Mouse (Mus musculus) urinary bladder, postnatal 36 days (tissue): ENCODE results near the gene Akap8.

Experiments
- DNase-seq, 2 experiments: peaks; one replicate each; pipeline ENCODE4 v3.0.0; 2022; ENCODE audit warnings: low spot score in 2 of 2, mixed read lengths in 1 of 2

Gene Akap8

DNA sequence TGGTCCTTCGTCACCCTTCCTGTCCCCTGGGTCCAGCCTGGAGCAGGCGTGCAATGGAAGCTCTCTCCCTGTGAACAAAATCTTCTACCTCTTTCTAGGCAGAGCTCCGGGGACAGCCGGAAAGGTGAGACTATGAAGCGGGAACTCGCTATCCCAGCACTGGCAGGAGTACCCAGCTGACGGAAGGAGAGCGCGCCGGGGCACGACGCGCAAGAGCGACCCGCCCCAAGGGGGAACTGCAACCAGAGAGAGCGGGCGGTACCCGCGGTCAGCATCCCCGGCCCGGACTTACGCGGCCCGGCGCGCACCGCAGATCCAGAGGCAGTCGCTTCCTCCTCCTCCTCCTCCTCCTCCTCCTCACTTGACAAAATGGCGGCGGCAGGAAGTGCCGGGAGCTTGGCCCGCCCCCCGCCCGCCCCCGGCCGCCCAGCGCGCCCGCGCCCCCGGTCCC, 37.2 kb downstream of the Akap8 start:
- DNase-seq, result peak; percentile 47 to 51

DNA sequence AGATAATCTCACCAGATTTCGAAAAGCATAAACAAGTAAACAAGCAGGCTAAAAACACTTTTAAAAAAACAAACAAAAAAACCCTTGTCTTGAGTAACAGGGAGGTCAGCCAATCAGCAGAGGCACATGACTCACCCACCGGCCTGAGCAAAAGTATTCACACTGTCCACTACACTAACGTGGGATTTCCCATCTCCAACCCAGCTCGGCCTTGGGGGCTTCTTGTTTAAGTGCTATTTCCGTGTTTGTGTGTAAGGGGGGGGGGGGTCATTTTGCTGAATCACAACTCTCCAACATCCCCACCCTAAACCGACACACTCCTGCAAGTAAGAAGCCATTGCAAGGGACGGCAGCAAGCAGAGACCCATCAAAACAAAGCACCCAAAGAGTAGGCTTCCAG, 37.7 kb downstream of the Akap8 start:
- DNase-seq, result peak; percentile 16 to 22

DNA sequence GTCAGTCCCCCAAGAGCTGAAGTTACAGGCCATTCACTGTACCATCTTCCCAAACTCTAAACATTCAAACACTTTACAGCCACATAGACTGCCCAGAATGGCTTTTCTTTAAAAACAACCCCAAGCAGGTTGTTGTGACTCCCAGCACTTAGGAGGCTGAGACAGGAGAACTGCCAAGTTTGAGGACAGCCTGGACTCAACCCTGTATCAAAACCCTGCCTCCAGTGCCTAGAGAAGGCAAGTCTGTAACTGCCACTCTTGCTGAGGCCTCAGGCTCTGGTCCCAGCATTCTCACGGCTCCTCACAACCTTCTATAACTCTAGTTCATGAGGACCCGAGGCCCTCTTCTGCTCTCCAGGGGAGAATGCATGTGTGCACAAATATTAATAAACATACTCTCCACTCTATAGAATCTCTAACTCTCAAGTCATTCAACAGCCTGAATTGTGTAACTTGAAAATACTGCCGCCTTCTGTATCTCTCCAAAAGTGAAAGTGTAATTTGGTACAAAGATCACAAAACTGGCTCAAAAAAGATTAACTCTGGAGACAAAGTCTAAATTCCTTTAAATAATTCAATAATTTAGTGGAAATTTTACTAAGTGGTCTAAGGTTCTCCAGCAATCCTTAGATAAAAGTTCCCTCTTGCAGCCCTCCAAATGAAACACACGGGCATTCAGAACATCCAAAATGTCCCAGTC, 39.3 kb downstream of the Akap8 start:
- no peak for DNase-seq

DNA sequence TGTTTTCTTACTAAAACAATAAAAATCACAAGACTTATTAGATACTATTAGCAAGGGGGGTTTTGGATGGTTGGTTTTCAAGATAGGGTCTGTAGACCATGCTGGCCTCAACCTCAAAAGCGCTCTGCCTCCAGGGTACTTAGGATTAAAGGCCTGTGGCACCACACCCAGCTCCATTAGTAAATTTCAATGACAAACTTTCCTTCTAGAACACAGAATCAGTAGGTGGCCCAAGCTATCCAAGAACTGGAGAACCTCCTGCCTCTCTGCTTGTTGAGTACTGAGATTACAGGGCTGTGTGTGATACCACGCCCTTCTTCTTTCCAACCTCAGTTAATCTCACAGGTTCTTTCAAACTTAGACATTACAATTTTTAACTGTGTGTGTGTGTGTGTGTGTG, 39.9 kb downstream of the Akap8 start:
- DNase-seq, result no peak

DNA sequence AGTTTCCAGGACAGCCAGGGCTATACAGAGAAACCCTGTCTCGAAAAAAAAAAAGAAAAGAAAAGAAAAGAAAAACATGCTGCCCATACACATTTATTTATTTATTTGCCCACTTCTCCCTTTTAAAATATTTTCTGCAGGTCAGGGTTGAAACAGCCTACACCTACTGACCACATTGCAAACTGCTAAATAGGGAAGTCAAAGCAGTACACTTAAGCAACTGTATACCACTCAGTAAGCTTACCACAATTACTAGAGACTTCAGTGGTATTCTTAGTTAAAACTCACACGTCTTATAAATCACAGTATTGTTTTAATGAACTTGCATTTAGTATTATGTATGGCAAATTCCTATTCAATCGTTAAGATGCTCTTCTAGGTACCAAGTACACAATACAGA, 40.5 kb downstream of the Akap8 start:
- DNase-seq, result no peak

DNA sequence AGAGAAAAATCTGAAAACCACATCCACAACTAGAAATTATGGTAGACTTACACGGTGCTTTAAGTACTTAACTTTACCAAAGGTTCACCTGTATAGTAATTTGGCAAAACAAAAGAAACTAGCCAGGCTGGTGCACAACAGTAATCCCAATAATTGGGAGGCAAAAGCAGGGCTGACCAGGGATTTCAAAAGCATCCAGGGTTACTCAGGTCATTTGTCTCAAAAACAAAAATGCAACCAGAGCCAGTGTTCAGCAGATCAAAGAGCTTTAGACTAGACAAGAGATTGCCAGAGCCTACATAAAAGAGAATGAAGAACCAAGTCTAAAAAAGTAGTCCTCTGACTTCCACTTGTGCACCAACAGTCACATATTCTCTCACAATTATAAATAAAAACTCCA, 43.8 kb downstream of the Akap8 start:
- DNase-seq, result no peak

DNA sequence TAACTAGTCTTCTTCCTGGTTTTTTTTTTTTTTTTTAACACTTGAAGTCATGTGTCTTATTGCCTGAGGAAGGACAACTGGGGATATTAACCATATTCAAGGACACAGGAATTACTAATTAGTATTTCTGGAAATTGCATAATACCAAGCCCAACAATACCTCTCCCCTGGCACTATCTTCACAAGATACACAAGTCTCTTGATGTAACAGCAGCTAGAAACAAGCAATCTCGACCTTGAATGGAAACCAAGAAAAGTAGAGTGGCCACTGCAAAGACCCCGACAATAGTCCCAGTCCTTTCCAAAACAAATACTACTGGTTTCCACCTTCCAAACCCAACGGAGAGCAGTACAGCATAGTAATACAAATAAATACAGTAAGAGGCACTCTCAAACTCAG, 45.5 kb downstream of the Akap8 start:
- DNase-seq, result no peak

DNA sequence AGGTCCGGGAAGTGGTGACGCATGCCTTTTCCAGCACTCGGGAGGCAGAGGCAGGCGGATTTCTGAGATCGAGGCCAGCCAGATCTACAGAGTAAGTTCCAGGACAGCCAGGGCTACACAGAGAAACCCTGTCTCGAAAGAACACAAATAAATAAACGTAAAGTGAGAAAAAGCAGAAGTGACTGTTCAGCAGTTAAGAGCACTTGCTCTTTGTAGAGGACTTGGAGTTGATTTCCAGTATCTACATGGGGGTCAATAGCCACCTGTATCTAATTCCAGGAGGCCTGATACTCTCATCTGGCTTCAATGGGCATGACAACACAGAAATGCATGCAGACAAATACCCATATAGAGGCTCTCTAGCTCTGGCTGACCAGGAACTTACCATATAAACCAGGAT, 51.9 kb downstream of the Akap8 start:
- no peak for DNase-seq

DNA sequence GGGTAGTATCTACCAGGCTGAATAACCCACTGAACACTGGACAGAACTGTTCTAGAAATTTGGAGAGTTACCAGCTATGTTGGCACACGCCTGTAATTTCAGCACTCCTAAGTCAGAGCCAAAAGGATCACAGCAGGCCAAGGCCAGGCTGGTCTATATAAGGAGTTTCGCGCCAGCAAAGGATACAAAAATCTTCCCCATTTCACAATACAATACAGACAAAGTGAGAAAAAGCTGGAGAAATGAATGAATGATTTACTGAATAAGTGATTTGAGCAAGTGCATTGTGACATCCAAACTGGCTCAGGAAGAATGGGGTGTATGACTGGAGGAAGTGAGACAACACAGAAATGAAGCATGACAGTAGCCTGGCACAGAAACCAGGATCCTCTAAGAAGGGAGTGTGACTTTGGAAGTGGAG, 52.5 kb downstream of the Akap8 start:
- peak in 1 of 2 experiments; percentile 16 for DNase-seq

DNA sequence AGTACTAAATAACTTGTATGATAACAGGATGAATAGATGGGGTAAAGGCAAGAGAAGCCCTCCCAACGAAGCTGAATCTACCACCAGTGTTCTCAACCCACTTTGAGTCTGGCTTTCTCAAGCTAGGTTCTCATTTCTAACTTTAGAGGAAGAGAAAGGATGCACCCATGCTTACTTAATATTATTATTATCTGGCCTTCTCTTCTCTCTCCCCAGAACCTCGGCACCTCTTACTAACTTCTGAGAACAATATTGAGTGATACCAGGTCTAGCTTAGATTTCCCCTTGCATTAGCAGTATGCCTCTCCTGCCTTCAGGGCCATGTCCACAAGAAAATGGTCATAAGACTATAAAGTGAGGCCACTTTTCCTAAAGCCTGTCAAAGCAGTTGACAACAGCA, 52.9 kb downstream of the Akap8 start:
- no peak for DNase-seq

DNA sequence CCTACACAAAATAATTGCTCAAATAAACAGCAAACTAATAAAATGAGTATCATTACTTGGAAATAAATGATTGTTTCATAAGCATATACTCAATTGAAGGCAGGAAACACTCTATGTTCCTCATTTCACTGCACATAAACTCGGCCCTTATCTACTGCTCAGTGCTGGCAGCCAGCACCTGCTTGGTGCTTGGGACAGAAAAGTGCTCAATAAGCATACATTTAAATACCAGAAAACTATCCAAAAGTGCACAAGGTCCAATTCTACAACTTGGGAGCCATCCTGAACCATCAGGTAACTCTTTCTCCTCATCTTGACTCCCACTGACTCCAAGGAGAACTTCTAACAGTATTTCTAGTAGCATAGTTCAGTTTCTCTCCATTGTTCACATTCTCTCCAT, 53.4 kb downstream of the Akap8 start:
- no peak for DNase-seq

DNA sequence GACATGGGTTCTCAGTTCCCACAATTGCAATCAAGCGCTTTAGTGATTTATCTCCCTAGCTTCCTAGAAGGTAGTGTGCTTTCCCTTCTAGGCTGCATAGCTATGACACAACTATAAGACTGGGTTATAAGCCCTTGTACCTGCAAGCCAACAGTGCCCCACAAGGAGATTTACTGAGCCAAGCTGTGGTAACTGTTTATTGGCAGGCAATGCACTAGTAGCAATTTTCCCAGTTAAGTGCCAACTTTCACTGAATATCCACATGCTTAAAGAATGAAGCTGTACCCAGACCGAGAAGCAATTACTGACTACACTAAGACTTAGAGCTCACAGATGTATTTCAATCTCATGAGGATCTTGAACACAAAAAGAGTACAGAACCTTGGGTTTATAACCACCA, 57.4 kb downstream of the Akap8 start:
- no peak for DNase-seq

DNA sequence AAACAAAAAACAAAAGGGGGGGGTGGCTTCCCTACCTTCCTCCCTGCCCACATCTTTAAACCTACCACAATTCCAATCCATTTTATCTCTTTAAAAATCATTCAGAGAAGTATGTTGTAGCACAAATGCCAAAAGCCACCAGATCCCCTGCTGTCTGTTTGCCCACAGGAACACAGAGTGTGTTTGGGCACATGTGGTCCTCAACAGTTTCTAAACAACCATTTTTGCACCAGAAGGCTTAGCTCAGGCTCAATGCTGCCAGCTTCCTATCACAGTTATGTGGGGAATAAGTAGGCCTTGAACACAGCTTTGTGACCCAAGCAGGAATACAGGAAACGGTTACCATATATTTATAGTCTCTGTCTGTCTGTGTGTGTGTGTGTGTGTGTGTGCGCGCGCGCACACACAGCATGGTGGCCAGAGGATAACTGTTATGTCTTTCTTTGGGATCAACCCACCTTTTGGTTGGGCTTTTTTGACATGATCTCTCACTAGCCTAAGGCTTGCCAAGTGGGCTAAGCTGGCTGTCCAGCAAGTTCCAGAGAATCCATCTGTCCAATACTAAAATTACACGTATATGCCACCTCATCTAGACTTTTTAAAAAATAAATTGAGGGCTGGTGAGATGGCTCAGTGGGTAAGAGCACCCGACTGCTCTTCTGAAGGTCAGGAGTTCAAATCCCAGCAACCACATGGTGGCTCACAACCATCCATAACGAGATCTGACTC, 58.0 kb downstream of the Akap8 start:
- no peak for DNase-seq

DNA sequence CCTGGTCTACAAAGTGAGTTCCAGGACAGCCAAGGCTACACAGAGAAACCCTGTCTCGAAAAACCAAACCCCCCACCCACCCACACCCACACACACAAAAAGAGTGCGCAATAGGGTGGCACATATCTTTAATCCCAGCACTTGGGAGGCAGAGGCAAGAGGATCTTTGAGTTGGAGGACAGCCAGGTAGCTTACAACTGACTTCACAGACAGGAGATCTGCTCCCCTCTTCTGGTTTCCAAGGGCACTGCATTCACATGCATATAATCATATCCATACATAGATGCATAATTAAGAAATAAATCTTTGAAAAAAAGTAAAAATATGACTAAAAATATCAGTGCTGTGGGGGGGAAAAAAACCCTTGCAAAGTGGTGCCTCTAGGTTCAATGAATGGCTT, 62.2 kb downstream of the Akap8 start:
- no peak for DNase-seq

DNA sequence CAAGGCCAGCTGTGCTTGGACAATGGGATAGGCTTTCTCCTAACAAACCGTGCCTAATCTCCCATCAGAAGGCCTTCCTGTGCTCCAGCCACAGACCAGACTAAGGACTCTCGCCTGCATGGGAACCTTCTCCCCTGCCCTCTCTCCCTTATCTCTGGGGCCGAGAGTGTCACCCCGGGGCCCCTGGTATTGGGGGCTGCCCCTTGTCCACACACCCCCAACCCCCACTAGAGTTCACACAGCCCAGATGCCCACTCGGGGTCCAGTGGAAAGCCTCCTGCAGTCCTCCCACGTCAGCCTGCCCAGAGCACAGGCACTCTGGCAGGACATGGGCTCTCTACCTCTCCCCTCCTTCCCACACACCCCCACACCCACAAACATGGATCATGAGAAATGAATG, 63.1 kb downstream of the Akap8 start:
- no peak for DNase-seq

DNA sequence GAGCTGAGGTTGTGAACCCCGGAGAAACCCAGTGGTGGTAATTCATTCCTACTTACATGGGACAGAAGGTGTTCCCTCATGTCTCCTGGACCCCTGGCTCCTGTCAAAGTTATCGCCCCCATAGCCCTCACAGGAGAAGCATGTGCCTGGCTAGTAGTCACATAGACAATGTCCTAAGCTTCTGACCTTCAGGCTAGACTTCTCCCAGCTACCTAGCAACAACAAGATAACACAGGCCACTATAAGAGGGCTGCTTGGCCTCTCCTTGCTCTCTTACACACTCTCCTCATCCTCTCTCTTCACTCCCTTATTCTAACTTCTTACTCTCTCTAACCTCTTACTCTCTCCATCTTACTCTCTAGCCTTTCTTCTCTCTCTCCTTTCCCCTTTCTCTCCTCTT, 63.6 kb downstream of the Akap8 start:
- no peak for DNase-seq

DNA sequence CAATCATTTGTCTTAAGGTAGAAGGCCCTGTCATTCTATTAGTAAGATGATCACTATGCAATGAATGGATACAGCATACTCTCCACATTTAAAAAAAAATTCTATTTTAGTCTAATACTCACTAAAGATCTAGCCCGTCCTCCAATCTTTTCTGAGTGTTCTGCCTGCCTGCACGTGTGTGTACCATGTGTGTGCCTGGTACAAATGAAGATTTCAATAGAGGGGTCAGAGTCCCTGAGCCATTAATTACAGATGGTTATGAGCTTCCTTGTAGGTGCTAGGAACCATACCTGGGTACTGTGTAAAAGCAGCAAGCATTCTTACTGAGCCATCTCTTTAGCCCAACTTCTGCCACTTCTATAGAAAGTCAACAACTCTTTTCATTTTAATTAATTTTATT, 64.1 kb downstream of the Akap8 start:
- DNase-seq, result no peak
